Mouse (Mus musculus): ENCODE results near the gene Spred1.
A peak's percentile ranks its signal among the peaks of the same experiment; 100 is the strongest.

Gene Spred1

GRCm38 (mm10) chr2:117121212-117121983 is at the start of gene Spred1:
Gene Spred1 (plus strand): TSS chr2:117121374.
- DNase-seq (ENCODE audit: low read depth, low spot score), result peak; percentile 32

- DNase-seq (ENCODE audit: low read depth, low spot score), result no peak
Measured at GRCm38 (mm10) chr2:117071596-117071995, 49.6 kb upstream of the Spred1 start.

- DNase-seq (ENCODE audit: low read depth, low spot score), result no peak
Measured at GRCm38 (mm10) chr2:117078711-117079110, 42.5 kb upstream of the Spred1 start.

- no peak for DNase-seq (ENCODE audit: low read depth, low spot score)
Measured at GRCm38 (mm10) chr2:117079621-117080020, 41.6 kb upstream of the Spred1 start.

GRCm38 (mm10) chr2:117086002-117086765 is 35.0 kb upstream of the Spred1 start:
- no peak for DNase-seq (ENCODE audit: low read depth, low spot score)

GRCm38 (mm10) chr2:117086766-117087457 is 34.3 kb upstream of the Spred1 start:
- no peak for DNase-seq (ENCODE audit: low read depth, low spot score)

- no peak for DNase-seq (ENCODE audit: low read depth, low spot score)
Measured at GRCm38 (mm10) chr2:117087458-117087820, 33.7 kb upstream of the Spred1 start.

GRCm38 (mm10) chr2:117089482-117089881 is 31.7 kb upstream of the Spred1 start:
- no peak for DNase-seq (ENCODE audit: low read depth, low spot score)

GRCm38 (mm10) chr2:117090061-117090460 is 31.1 kb upstream of the Spred1 start:
- no peak for DNase-seq (ENCODE audit: low read depth, low spot score)

GRCm38 (mm10) chr2:117092946-117093401 is 28.2 kb upstream of the Spred1 start:
- DNase-seq (ENCODE audit: low read depth, low spot score), result peak; percentile 29

GRCm38 (mm10) chr2:117095491-117095890 is 25.7 kb upstream of the Spred1 start:
- no peak for DNase-seq (ENCODE audit: low read depth, low spot score)

- no peak for DNase-seq (ENCODE audit: low read depth, low spot score)
Measured at GRCm38 (mm10) chr2:117097305-117097704, 23.9 kb upstream of the Spred1 start.

GRCm38 (mm10) chr2:117099316-117099715 is 21.9 kb upstream of the Spred1 start:
- no peak for DNase-seq (ENCODE audit: low read depth, low spot score)

GRCm38 (mm10) chr2:117103461-117103860 is 17.7 kb upstream of the Spred1 start:
- DNase-seq (ENCODE audit: low read depth, low spot score), result no peak

GRCm38 (mm10) chr2:117105407-117105806 is 15.8 kb upstream of the Spred1 start:
- DNase-seq (ENCODE audit: low read depth, low spot score), result no peak

- no peak for DNase-seq (ENCODE audit: low read depth, low spot score)
Measured at GRCm38 (mm10) chr2:117108059-117108458, 13.1 kb upstream of the Spred1 start.

- no peak for DNase-seq (ENCODE audit: low read depth, low spot score)
Measured at GRCm38 (mm10) chr2:117109296-117109695, 11.9 kb upstream of the Spred1 start.

- no peak for DNase-seq (ENCODE audit: low read depth, low spot score)
Measured at GRCm38 (mm10) chr2:117110355-117110866, 10.8 kb upstream of the Spred1 start.

- DNase-seq (ENCODE audit: low read depth, low spot score), result no peak
Measured at GRCm38 (mm10) chr2:117113262-117113661, 7.9 kb upstream of the Spred1 start.

- no peak for DNase-seq (ENCODE audit: low read depth, low spot score)
Measured at GRCm38 (mm10) chr2:117113762-117114161, 7.4 kb upstream of the Spred1 start.

- DNase-seq (ENCODE audit: low read depth, low spot score), result no peak
Measured at GRCm38 (mm10) chr2:117118516-117118915, 2.7 kb upstream of the Spred1 start.

All from ES-CJ7 (cell line).